Comparison of ENCODE assay signal across 7 mouse cellular contexts in genomic region chr12:73287609-73288008, GRCm38 (mm10). TPM values are rescaled to one million over a fixed set of nuclear protein-coding genes. Genes with fewer than 3 reads are reported as not detected.
DNase-seq lines count a peak whose midpoint lies in the region; ATAC-seq lines count a peak whose summit lies in the region.

No protein-coding gene starts in this region.

- WGBS in embryonic facial prominence, embryonic 13.5 days: 63% methylated on average over 8 of the region's 8 CpGs
- 74% methylated on average over 8 of the region's 8 CpGs for WGBS in hindbrain, embryonic 11.5 days
- 57% methylated on average over 8 of the region's 8 CpGs for whole genome bisulfite sequencing in limb, embryonic 15.5 days
- 74% methylated on average over 8 of the region's 8 CpGs for WGBS in neural tube, embryonic 12.5 days

- peak overlapping the region; percentile 78 for H3K4me3 ChIP-seq in embryonic facial prominence, embryonic 13.5 days
- H3K4me3 ChIP-seq in hindbrain, embryonic 11.5 days (ENCODE audit: low read depth, low read length): peak overlapping the region; percentile 61; the same call in 1 of the 2 replicates
- peak overlapping the region; percentile 84 for H3K4me3 ChIP-seq in limb, embryonic 15.5 days
- H3K4me3 ChIP-seq in neural tube, embryonic 12.5 days: peak overlapping the region; percentile 60

- ATAC-seq in embryonic facial prominence, embryonic 13.5 days (ENCODE audit: insufficient number of reproducible peaks, insufficient read depth, low FRiP score, low TSS enrichment, low read depth): no peak
- ATAC-seq in hindbrain, embryonic 11.5 days (ENCODE audit: low FRiP score): no peak
- no peak for ATAC-seq in limb, embryonic 15.5 days (ENCODE audit: insufficient number of reproducible peaks, low FRiP score, low TSS enrichment, low read depth)
- no peak for ATAC-seq in neural tube, embryonic 12.5 days (ENCODE audit: low FRiP score, low read depth)
- ATAC-seq in granulocyte monocyte progenitor cell, adult 5-6 weeks (replicated peaks; ENCODE audit: poor library complexity, severe bottlenecking): no peak

- peaks cover 31% of the 10 kb centered on the region for H3K4me1 ChIP-seq in embryonic facial prominence, embryonic 13.5 days
- no peaks in the 10 kb centered on the region for H3K4me1 ChIP-seq in hindbrain, embryonic 11.5 days (replicated peaks; ENCODE audit: control insufficient read depth, insufficient read depth, low read length)
- peaks cover 13% of the 10 kb centered on the region for H3K4me1 ChIP-seq in limb, embryonic 15.5 days
- peaks cover 9% of the 10 kb centered on the region; the same call in 1 of the 2 replicates for H3K4me1 ChIP-seq in neural tube, embryonic 12.5 days

- peak; percentile 29 for DNase-seq in ZHBTc4 (ENCODE audit: low read depth, low spot score)
- no peak for DNase-seq in hindbrain, embryonic 11.5 days (ENCODE audit: low spot score)
- no peak for DNase-seq in left cerebral cortex, adult 11 months (ENCODE audit: low spot score)

- no peak overlapping the region for H3K27ac ChIP-seq in embryonic facial prominence, embryonic 13.5 days
- no peak overlapping the region for H3K27ac ChIP-seq in hindbrain, embryonic 11.5 days (ENCODE audit: low read depth, low read length)
- no peak overlapping the region for H3K27ac ChIP-seq in limb, embryonic 15.5 days
- H3K27ac ChIP-seq in neural tube, embryonic 12.5 days: no peak overlapping the region

- H3K9ac ChIP-seq in embryonic facial prominence, embryonic 13.5 days: peak overlapping the region; percentile 86; the same call in 1 of the 2 replicates
- peak overlapping the region; percentile 70; the same call in 1 of the 2 replicates for H3K9ac ChIP-seq in hindbrain, embryonic 11.5 days (ENCODE audit: low read depth, low read length)
- peak overlapping the region; percentile 60; the same call in 1 of the 2 replicates for H3K9ac ChIP-seq in limb, embryonic 15.5 days
- H3K9ac ChIP-seq in neural tube, embryonic 12.5 days: peak overlapping the region; percentile 65; the same call in 1 of the 2 replicates

- no peaks in the 10 kb centered on the region for H3K27me3 ChIP-seq in embryonic facial prominence, embryonic 13.5 days
- no peaks in the 10 kb centered on the region for H3K27me3 ChIP-seq in hindbrain, embryonic 11.5 days (ENCODE audit: control insufficient read depth, insufficient read depth, low read length)
- no peaks in the 10 kb centered on the region for H3K27me3 ChIP-seq in limb, embryonic 15.5 days
- no peaks in the 10 kb centered on the region for H3K27me3 ChIP-seq in neural tube, embryonic 12.5 days (replicated peaks)

- H3K4me2 ChIP-seq in embryonic facial prominence, embryonic 13.5 days: peak overlapping the region; percentile 61
- H3K4me2 ChIP-seq in hindbrain, embryonic 11.5 days (replicated peaks; ENCODE audit: low read depth, low read length): peak overlapping the region; percentile 42; the same call in 1 of the 2 replicates
- peak overlapping the region; percentile 77 for H3K4me2 ChIP-seq in limb, embryonic 15.5 days
- H3K4me2 ChIP-seq in neural tube, embryonic 12.5 days (replicated peaks): peak overlapping the region; percentile 60

- no peaks in the 10 kb centered on the region for H3K9me3 ChIP-seq in embryonic facial prominence, embryonic 13.5 days
- H3K9me3 ChIP-seq in hindbrain, embryonic 11.5 days (ENCODE audit: control insufficient read depth, low read length): no peaks in the 10 kb centered on the region
- no peaks in the 10 kb centered on the region for H3K9me3 ChIP-seq in limb, embryonic 15.5 days
- no peaks in the 10 kb centered on the region for H3K9me3 ChIP-seq in neural tube, embryonic 12.5 days

- peaks cover 9% of the 10 kb centered on the region for H3K36me3 ChIP-seq in embryonic facial prominence, embryonic 13.5 days
- 0 out of 2 replicates have a peak, but pooled peaks cover 2% of the 10 kb centered on the region for H3K36me3 ChIP-seq in hindbrain, embryonic 11.5 days (ENCODE audit: control insufficient read depth, insufficient read depth, low read length)
- peaks cover 6% of the 10 kb centered on the region; the same call in 1 of the 2 replicates for H3K36me3 ChIP-seq in limb, embryonic 15.5 days
- H3K36me3 ChIP-seq in neural tube, embryonic 12.5 days: peaks cover 18% of the 10 kb centered on the region; the same call in 1 of the 2 replicates

RNA-seq across cellular contexts. Expression of gene Slc38a6, which starts 1.0 kb away (rescaled TPM):
- 10.9 and 13.7 TPM in 2 replicates for polyA plus RNA-seq in embryonic facial prominence, embryonic 13.5 days (2015; fragmentation: Nextera tagmentation; extraction: Ambion mirVana)
- 9.4 and 16.8 TPM in 2 replicates for polyA plus RNA-seq in hindbrain, embryonic 11.5 days (2014; fragmentation: Nextera tagmentation; extraction: Ambion mirVana)
- 9.2 and 11.9 TPM in 2 replicates for polyA plus RNA-seq in limb, embryonic 15.5 days (2015; fragmentation: Nextera tagmentation; extraction: Ambion mirVana)
- polyA plus RNA-seq in neural tube, embryonic 12.5 days (2016; fragmentation: Nextera tagmentation; extraction: Ambion mirVana): 10.0 and 12.6 TPM in 2 replicates
- total RNA-seq in granulocyte monocyte progenitor cell, adult 5-6 weeks (2014; fragmentation: Nextera tagmentation): 10.8 and 14.5 TPM in 2 replicates
- 2.8 and 3.1 TPM in 2 replicates for total RNA-seq in granulocyte monocyte progenitor cell, adult 5-6 weeks (2017)

RNA-seq across cellular contexts. Expression of gene Trmt5, which starts 1.1 kb away (rescaled TPM):
- polyA plus RNA-seq in embryonic facial prominence, embryonic 13.5 days (2015; fragmentation: Nextera tagmentation; extraction: Ambion mirVana): 17.3 and 18.9 TPM in 2 replicates
- 19.2 and 22.3 TPM in 2 replicates for polyA plus RNA-seq in hindbrain, embryonic 11.5 days (2014; fragmentation: Nextera tagmentation; extraction: Ambion mirVana)
- polyA plus RNA-seq in limb, embryonic 15.5 days (2015; fragmentation: Nextera tagmentation; extraction: Ambion mirVana): 15.7 and 15.8 TPM in 2 replicates
- polyA plus RNA-seq in neural tube, embryonic 12.5 days (2016; fragmentation: Nextera tagmentation; extraction: Ambion mirVana): 16.2 and 18.8 TPM in 2 replicates
- total RNA-seq in granulocyte monocyte progenitor cell, adult 5-6 weeks (2014; fragmentation: Nextera tagmentation): 28.0 and 29.2 TPM in 2 replicates
- 29.9 and 33.0 TPM in 2 replicates for total RNA-seq in granulocyte monocyte progenitor cell, adult 5-6 weeks (2017)
